Mouse (Mus musculus): ENCODE data around the gene Amz2. TPM values are rescaled to one million over a fixed set of nuclear protein-coding genes. Genes with fewer than 3 reads are reported as not detected.
A peak's percentile ranks its signal among the peaks of the same experiment; 100 is the strongest.

The Amz2 gene
- polyA plus RNA-seq, 1 experiment from 2014 or later: 59.4 TPM

DNA sequence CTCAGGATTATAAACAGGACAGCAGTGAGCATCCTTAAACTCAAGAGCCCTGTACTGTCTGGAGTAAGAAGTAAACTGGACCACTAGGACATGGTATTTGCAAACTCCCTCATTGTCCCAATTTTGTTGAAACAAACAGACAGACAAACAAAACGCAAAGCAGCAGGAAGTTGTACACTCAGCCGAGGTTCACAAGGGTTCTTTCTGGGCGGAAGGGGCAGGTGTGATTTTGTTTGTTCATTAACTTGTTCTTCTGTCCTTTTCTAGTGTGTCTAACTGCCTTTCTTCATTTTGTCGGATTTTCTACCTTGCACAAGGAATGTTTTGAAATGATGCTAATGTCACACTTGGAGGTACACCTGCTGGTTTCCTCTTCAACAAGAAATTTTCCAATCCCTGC is 6.3 kb upstream of the Amz2 start:
- WGBS: 49% methylated on average over 4 of the region's 4 CpGs
- no peak for ATAC-seq
- Histone ChIP-seq H3K36me3 (ENCODE audit: control insufficient read depth, insufficient read depth, low read length) (no peaks in the 10 kb centered on the region), H3K27me3 (replicated peaks; ENCODE audit: control insufficient read depth, insufficient read depth, low read length) (no peaks in the 10 kb centered on the region), H3K27ac (ENCODE audit: low read depth, low read length) (no peak overlapping the region), H3K9me3 (ENCODE audit: control insufficient read depth, low read length) (no peaks in the 10 kb centered on the region; the same call in 1 of the 2 replicates), H3K4me1 (ENCODE audit: control insufficient read depth, insufficient read depth, low read depth, low read length) (no peaks in the 10 kb centered on the region), H3K4me3 (ENCODE audit: low read length) (no peak overlapping the region), H3K9ac (ENCODE audit: low read depth, low read length) (no peak overlapping the region), H3K4me2 (ENCODE audit: low read length) (no peak overlapping the region)

GRCm38 (mm10) chr11:109419961-109420566 is 5.7 kb upstream of the Amz2 start:
- H3K27me3 ChIP-seq (replicated peaks; ENCODE audit: control insufficient read depth, insufficient read depth, low read length): no peaks in the 10 kb centered on the region
- H3K27ac ChIP-seq (ENCODE audit: low read depth, low read length): no peak overlapping the region
- no peaks in the 10 kb centered on the region for H3K4me1 ChIP-seq (ENCODE audit: control insufficient read depth, insufficient read depth, low read depth, low read length)
- ATAC-seq: no peak
- no peaks in the 10 kb centered on the region; the same call in 1 of the 2 replicates for H3K9me3 ChIP-seq (ENCODE audit: control insufficient read depth, low read length)
- H3K4me3 ChIP-seq (ENCODE audit: low read length): no peak overlapping the region
- H3K9ac ChIP-seq (ENCODE audit: low read depth, low read length): no peak overlapping the region
- H3K36me3 ChIP-seq (ENCODE audit: control insufficient read depth, insufficient read depth, low read length): no peaks in the 10 kb centered on the region
- WGBS: 44% methylated on average over 16 of the region's 16 CpGs
- H3K4me2 ChIP-seq (ENCODE audit: low read length): no peak overlapping the region

DNA sequence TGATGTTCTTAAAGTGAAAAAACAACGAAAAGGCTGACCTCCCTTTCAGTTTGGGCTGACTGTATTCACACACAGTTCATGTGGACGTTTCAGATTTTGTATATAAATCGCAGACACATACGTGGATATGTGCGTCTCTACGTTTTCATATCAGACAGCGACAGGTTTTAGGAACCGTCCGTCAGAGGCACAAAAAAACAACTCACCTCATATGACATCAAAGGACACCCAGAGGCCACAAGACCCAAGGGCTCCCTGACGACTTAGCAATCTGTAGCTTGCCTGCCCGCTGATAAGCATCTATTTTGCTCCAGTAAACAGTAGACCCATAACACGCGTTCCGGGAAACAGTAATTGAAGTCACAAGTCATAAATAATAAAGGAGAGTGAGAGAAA is 5.2 kb upstream of the Amz2 start:
- no peak overlapping the region for H3K4me3 ChIP-seq (ENCODE audit: low read length)
- ATAC-seq: no peak
- no peak overlapping the region for H3K27ac ChIP-seq (ENCODE audit: low read depth, low read length)
- no peaks in the 10 kb centered on the region for H3K4me1 ChIP-seq (ENCODE audit: control insufficient read depth, insufficient read depth, low read depth, low read length)
- no peak overlapping the region for H3K9ac ChIP-seq (ENCODE audit: low read depth, low read length)
- WGBS: 86% methylated on average over 14 of the region's 14 CpGs
- H3K4me2 ChIP-seq (ENCODE audit: low read length): no peak overlapping the region
- H3K36me3 ChIP-seq (ENCODE audit: control insufficient read depth, insufficient read depth, low read length): no peaks in the 10 kb centered on the region
- no peaks in the 10 kb centered on the region for H3K27me3 ChIP-seq (replicated peaks; ENCODE audit: control insufficient read depth, insufficient read depth, low read length)
- H3K9me3 ChIP-seq (ENCODE audit: control insufficient read depth, low read length): no peaks in the 10 kb centered on the region; the same call in 1 of the 2 replicates

GRCm38 (mm10) chr11:109421205-109421604 is 4.5 kb upstream of the Amz2 start:
- Histone ChIP-seq H3K4me2 (ENCODE audit: low read length) (no peak overlapping the region), H3K27me3 (replicated peaks; ENCODE audit: control insufficient read depth, insufficient read depth, low read length) (no peaks in the 10 kb centered on the region), H3K9me3 (ENCODE audit: control insufficient read depth, low read length) (no peaks in the 10 kb centered on the region; the same call in 1 of the 2 replicates), H3K4me1 (ENCODE audit: control insufficient read depth, insufficient read depth, low read depth, low read length) (no peaks in the 10 kb centered on the region), H3K27ac (ENCODE audit: low read depth, low read length) (no peak overlapping the region), H3K4me3 (ENCODE audit: low read length) (no peak overlapping the region), H3K9ac (ENCODE audit: low read depth, low read length) (no peak overlapping the region), H3K36me3 (ENCODE audit: control insufficient read depth, insufficient read depth, low read length) (no peaks in the 10 kb centered on the region)
- ATAC-seq: no peak
- 84% methylated on average over 5 of the region's 5 CpGs for WGBS

DNA sequence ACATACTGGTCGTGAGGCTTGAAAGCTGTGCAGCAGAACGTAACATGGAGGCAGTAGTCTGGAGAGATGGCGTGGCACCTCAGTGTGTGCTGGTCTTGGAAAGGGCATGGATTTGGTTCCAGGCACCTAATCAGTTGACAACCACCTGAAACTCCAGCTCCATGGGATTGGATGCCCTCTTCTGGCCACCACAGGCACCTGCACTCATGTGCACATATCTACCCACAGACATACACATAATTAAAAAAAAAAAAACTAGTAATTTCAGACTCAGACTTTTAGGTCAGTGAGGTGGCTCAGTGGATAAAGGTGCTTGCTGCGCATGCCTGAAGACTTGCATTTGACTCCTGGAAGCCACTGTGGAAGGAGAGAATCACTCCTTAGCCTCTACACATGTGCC is 3.5 kb upstream of the Amz2 start:
- no peaks in the 10 kb centered on the region for H3K27me3 ChIP-seq (replicated peaks; ENCODE audit: control insufficient read depth, insufficient read depth, low read length)
- H3K27ac ChIP-seq (ENCODE audit: low read depth, low read length): no peak overlapping the region
- no peaks in the 10 kb centered on the region; the same call in 1 of the 2 replicates for H3K9me3 ChIP-seq (ENCODE audit: control insufficient read depth, low read length)
- H3K4me3 ChIP-seq (ENCODE audit: low read length): no peak overlapping the region
- no peaks in the 10 kb centered on the region for H3K36me3 ChIP-seq (ENCODE audit: control insufficient read depth, insufficient read depth, low read length)
- H3K4me2 ChIP-seq (ENCODE audit: low read length): no peak overlapping the region
- H3K4me1 ChIP-seq (ENCODE audit: control insufficient read depth, insufficient read depth, low read depth, low read length): peaks cover 5% of the 10 kb centered on the region
- ATAC-seq: no peak
- WGBS: 98% methylated on average over 4 of the region's 4 CpGs
- no peak overlapping the region for H3K9ac ChIP-seq (ENCODE audit: low read depth, low read length)

DNA sequence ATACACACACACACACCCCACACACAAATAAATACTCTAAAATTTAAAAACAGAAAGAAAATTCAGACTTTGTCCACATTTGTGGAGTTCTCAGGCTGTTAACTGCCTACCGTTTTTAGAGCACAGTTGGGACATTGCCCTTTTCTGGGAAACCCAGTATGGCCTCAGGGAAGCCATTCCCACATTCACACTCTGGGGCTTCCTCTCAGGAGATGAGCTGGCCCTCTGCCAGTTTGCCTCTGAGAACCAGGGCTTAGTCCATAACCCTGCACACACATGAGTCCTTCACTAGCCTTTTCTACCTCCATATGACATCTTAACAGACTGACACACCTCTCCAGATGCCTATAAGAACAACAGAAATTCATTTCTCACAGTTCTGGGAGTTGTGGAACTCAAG is 2.5 kb upstream of the Amz2 start:
- no peak overlapping the region for H3K4me3 ChIP-seq (ENCODE audit: low read length)
- peaks cover 5% of the 10 kb centered on the region for H3K4me1 ChIP-seq (ENCODE audit: control insufficient read depth, insufficient read depth, low read depth, low read length)
- H3K4me2 ChIP-seq (ENCODE audit: low read length): no peak overlapping the region
- WGBS: 67% methylated on average over 1 of the region's 1 CpGs
- no peaks in the 10 kb centered on the region; the same call in 1 of the 2 replicates for H3K9me3 ChIP-seq (ENCODE audit: control insufficient read depth, low read length)
- no peak for ATAC-seq
- H3K27me3 ChIP-seq (replicated peaks; ENCODE audit: control insufficient read depth, insufficient read depth, low read length): no peaks in the 10 kb centered on the region
- no peaks in the 10 kb centered on the region for H3K36me3 ChIP-seq (ENCODE audit: control insufficient read depth, insufficient read depth, low read length)
- no peak overlapping the region for H3K27ac ChIP-seq (ENCODE audit: low read depth, low read length)
- no peak overlapping the region for H3K9ac ChIP-seq (ENCODE audit: low read depth, low read length)

GRCm38 (mm10) chr11:109426272-109426586 is 483 bp downstream of the Amz2 start:
- ATAC-seq: no peak
- Histone ChIP-seq H3K36me3 (ENCODE audit: control insufficient read depth, insufficient read depth, low read length) (peaks cover 11% of the 10 kb centered on the region), H3K4me3 (ENCODE audit: low read length) (peak overlapping the region; percentile 69), H3K4me1 (ENCODE audit: control insufficient read depth, insufficient read depth, low read depth, low read length) (peaks cover 5% of the 10 kb centered on the region), H3K9ac (ENCODE audit: low read depth, low read length) (peak overlapping the region; percentile 86), H3K27me3 (replicated peaks; ENCODE audit: control insufficient read depth, insufficient read depth, low read length) (no peaks in the 10 kb centered on the region), H3K9me3 (ENCODE audit: control insufficient read depth, low read length) (no peaks in the 10 kb centered on the region; the same call in 1 of the 2 replicates), H3K4me2 (ENCODE audit: low read length) (peak overlapping the region; percentile 79), H3K27ac (ENCODE audit: low read depth, low read length) (peak overlapping the region; percentile 84)
- WGBS: 0% methylated on average over 11 of the region's 11 CpGs

GRCm38 (mm10) chr11:109427353-109427752 is 1.6 kb downstream of the Amz2 start:
- Histone ChIP-seq H3K9me3 (ENCODE audit: control insufficient read depth, low read length) (no peaks in the 10 kb centered on the region), H3K27ac (ENCODE audit: low read depth, low read length) (no peak overlapping the region), H3K27me3 (replicated peaks; ENCODE audit: control insufficient read depth, insufficient read depth, low read length) (no peaks in the 10 kb centered on the region), H3K9ac (ENCODE audit: low read depth, low read length) (no peak overlapping the region), H3K4me1 (ENCODE audit: control insufficient read depth, insufficient read depth, low read depth, low read length) (peaks cover 5% of the 10 kb centered on the region), H3K4me3 (ENCODE audit: low read length) (no peak overlapping the region), H3K4me2 (ENCODE audit: low read length) (peak overlapping the region; percentile 79), H3K36me3 (ENCODE audit: control insufficient read depth, insufficient read depth, low read length) (peaks cover 11% of the 10 kb centered on the region)
- WGBS: 97% methylated on average over 5 of the region's 5 CpGs
- ATAC-seq: no peak

DNA sequence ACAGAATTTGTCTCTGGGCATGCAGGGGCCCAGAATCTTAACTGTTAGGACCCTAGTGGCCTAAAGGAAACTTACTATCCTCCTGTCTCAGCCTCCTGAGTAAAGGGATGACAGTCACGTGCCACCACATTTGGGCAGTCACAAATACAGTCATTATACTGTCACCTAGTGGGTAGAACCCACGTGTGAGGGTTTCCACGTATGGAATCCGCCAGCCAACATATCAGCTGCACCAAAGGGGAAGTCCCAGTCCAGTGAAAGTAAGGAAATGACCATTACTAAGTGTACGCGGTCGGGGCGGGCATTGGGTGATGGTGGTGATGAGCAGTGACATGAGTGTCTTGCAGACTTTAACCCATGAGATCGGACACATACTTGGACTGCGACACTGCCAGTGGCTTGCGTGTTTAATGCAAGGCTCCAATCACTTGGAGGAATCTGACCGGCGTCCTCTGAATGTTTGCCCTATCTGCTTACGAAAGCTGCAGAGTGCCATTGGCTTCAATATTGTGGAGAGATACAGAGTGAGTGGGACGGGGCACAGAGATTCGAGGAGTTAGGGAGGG is 8.6 kb downstream of the Amz2 start:
- WGBS: 95% methylated on average over 16 of the region's 16 CpGs

More for the DNA sequence above, 8.6 kb downstream of the Amz2 start:
- no peak for ATAC-seq
- H3K27me3 ChIP-seq (replicated peaks; ENCODE audit: control insufficient read depth, insufficient read depth, low read length): no peaks in the 10 kb centered on the region
- no peak overlapping the region for H3K4me2 ChIP-seq (ENCODE audit: low read length)
- no peak overlapping the region for H3K9ac ChIP-seq (ENCODE audit: low read depth, low read length)
- no peaks in the 10 kb centered on the region for H3K4me1 ChIP-seq (ENCODE audit: control insufficient read depth, insufficient read depth, low read depth, low read length)
- H3K27ac ChIP-seq (ENCODE audit: low read depth, low read length): no peak overlapping the region
- no peak overlapping the region for H3K4me3 ChIP-seq (ENCODE audit: low read length)
- H3K9me3 ChIP-seq (ENCODE audit: control insufficient read depth, low read length): no peaks in the 10 kb centered on the region
- H3K36me3 ChIP-seq (ENCODE audit: control insufficient read depth, insufficient read depth, low read length): peaks cover 36% of the 10 kb centered on the region
